Mouse (Mus musculus): ENCODE measurements around the gene Isx. TPM values are rescaled to one million over a fixed set of nuclear protein-coding genes. Genes with fewer than 3 reads are reported as not detected.

Isx gene
- 0.09 TPM in 1 of 2 replicates, not detected in the other for polyA plus RNA-seq (2016; fragmentation: Nextera tagmentation; extraction: Ambion mirVana)

DNA sequence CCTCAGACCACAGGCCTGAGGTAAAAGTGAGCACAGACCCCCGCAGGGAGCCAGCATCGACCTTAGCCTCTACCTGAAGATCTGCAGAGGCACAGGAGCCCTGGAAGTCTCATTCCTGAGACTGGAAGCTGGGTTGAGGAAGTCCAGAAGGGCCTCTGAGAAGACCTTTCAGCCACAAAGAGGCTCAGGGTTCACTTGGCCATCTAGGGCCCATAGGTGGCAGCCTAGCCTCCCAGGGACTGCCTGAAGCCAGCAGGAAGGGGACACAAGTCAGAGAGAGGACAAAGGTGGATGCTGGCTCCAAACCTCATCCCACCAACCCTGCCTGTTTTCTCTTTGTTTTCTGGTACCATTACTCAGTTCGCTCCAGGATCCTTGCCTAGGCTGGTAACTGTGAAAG is at the start of gene Isx:
Gene Isx, plus strand, starts transcription at position 234 of the 400 bp plus-strand sequence.
- Histone ChIP-seq H3K27me3 (ENCODE audit: insufficient read depth, poor library complexity, severe bottlenecking) (no peaks in the 10 kb centered on the region), H3K36me3 (no peaks in the 10 kb centered on the region), H3K4me3 (no peak within 1 kb of the TSS), H3K27ac (no peak within 1 kb of the TSS), H3K4me1 (peaks cover 8% of the 10 kb centered on the region; the same call in 1 of the 2 replicates), H3K9me3 (no peaks in the 10 kb centered on the region)
- WGBS, result 68% methylated on average over 3 of the region's 3 CpGs
- DNase-seq (ENCODE audit: low spot score), result no peak

GRCm38 (mm10) chr8:74827689-74828088 is 45.3 kb upstream of the Isx start:
- DNase-seq (ENCODE audit: low spot score), result peak; percentile 10
- H3K27ac ChIP-seq, result no peak overlapping the region

DNA sequence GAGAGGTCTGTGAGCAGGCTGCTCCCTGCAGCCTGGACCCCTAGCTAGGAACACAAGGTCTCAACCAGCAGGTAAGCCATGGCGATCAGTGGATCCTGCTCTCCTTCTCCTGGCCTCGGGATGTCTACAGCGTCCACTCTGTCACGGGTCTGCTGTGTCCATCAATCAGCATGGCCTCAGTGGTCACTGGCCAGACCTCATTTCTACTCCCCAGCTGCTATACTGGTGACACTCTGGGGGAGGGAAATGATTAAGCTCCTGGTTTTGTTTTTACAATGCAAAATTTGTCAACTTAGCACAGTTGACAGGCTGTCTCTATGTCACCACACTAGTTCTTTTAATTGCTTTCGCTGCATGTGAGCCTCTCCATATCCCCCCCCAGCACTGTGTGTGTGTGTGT is 41.7 kb upstream of the Isx start:
- no peaks in the 10 kb centered on the region for H3K27me3 ChIP-seq (ENCODE audit: insufficient read depth, poor library complexity, severe bottlenecking)
- no peaks in the 10 kb centered on the region for H3K4me1 ChIP-seq
- no peak overlapping the region for H3K4me3 ChIP-seq
- 57% methylated on average over 5 of the region's 5 CpGs for WGBS
- H3K36me3 ChIP-seq, result no peaks in the 10 kb centered on the region
- H3K27ac ChIP-seq, result no peak overlapping the region
- no peaks in the 10 kb centered on the region for H3K9me3 ChIP-seq
- peak; percentile 53 for DNase-seq (ENCODE audit: low spot score)

More at GRCm38 (mm10) chr8:74827689-74828088, 45.3 kb upstream of the Isx start:
- 0 out of 2 replicates have a peak, but pooled peaks cover 3% of the 10 kb centered on the region for H3K4me1 ChIP-seq
- no peaks in the 10 kb centered on the region for H3K27me3 ChIP-seq (ENCODE audit: insufficient read depth, poor library complexity, severe bottlenecking)
- H3K36me3 ChIP-seq, result no peaks in the 10 kb centered on the region
- no peaks in the 10 kb centered on the region for H3K9me3 ChIP-seq
- no peak overlapping the region for H3K4me3 ChIP-seq
- 78% methylated on average over 3 of the region's 3 CpGs for WGBS

GRCm38 (mm10) chr8:74834246-74834645 is 38.7 kb upstream of the Isx start:
- no peaks in the 10 kb centered on the region for H3K36me3 ChIP-seq
- no peaks in the 10 kb centered on the region for H3K4me1 ChIP-seq
- no peaks in the 10 kb centered on the region for H3K27me3 ChIP-seq (ENCODE audit: insufficient read depth, poor library complexity, severe bottlenecking)
- no peaks in the 10 kb centered on the region for H3K9me3 ChIP-seq
- WGBS, result 75% methylated on average over 1 of the region's 1 CpGs
- peak; percentile 56 for DNase-seq (ENCODE audit: low spot score)
- H3K27ac ChIP-seq, result no peak overlapping the region
- H3K4me3 ChIP-seq, result no peak overlapping the region

DNA sequence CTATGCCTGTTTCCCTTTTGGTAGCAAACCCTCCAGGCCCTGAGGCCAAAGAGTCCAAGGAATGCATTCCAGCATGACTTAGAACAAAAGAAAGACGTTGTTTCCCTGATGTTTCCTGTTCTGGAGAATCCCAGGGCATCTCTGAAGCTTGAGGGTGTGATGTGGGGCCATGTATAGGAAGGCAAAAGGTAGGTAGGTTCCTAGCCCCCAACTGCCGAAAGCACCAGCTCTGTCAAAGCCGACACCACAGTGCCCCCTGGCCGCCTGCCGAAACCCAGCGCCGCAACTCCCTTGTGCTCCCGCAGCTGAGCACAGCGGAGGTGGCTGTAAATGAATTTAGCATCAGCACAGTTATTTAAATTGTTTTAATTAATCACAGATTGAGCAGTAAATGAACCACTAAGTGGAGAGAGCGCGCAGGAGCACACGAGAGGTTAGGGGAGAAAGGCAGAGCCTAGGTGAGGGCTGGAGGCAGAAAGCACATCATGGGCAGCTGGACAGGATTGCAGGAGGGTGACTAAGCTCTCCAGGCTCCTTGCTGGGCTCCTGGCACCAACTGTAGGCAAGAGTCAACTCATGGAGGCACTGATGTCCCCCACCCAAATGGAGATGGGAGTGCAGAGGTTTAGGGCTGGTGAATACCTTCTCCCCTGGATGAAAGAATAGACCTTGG is 25.5 kb upstream of the Isx start:
- Histone ChIP-seq H3K4me1 (no peaks in the 10 kb centered on the region), H3K36me3 (no peaks in the 10 kb centered on the region), H3K4me3 (no peak overlapping the region), H3K27me3 (ENCODE audit: insufficient read depth, poor library complexity, severe bottlenecking) (no peaks in the 10 kb centered on the region), H3K9me3 (no peaks in the 10 kb centered on the region), H3K27ac (no peak overlapping the region)
- 20% methylated on average over 12 of the region's 12 CpGs for WGBS
- peak; percentile 74 for DNase-seq (ENCODE audit: low spot score)

GRCm38 (mm10) chr8:74848707-74849106 is 24.3 kb upstream of the Isx start:
- no peak for DNase-seq (ENCODE audit: low spot score)
- H3K9me3 ChIP-seq, result no peaks in the 10 kb centered on the region
- H3K4me1 ChIP-seq, result no peaks in the 10 kb centered on the region
- H3K36me3 ChIP-seq, result no peaks in the 10 kb centered on the region
- no peak overlapping the region for H3K4me3 ChIP-seq
- no peaks in the 10 kb centered on the region for H3K27me3 ChIP-seq (ENCODE audit: insufficient read depth, poor library complexity, severe bottlenecking)
- H3K27ac ChIP-seq, result no peak overlapping the region
- 89% methylated on average over 1 of the region's 1 CpGs for WGBS

- Histone ChIP-seq H3K9me3 (no peaks in the 10 kb centered on the region), H3K36me3 (no peaks in the 10 kb centered on the region), H3K27me3 (ENCODE audit: insufficient read depth, poor library complexity, severe bottlenecking) (no peaks in the 10 kb centered on the region), H3K4me3 (no peak overlapping the region), H3K27ac (no peak overlapping the region), H3K4me1 (no peaks in the 10 kb centered on the region)
- peak; percentile 42 for DNase-seq (ENCODE audit: low spot score)
Measured at GRCm38 (mm10) chr8:74850971-74851370, 22.0 kb upstream of the Isx start.

DNA sequence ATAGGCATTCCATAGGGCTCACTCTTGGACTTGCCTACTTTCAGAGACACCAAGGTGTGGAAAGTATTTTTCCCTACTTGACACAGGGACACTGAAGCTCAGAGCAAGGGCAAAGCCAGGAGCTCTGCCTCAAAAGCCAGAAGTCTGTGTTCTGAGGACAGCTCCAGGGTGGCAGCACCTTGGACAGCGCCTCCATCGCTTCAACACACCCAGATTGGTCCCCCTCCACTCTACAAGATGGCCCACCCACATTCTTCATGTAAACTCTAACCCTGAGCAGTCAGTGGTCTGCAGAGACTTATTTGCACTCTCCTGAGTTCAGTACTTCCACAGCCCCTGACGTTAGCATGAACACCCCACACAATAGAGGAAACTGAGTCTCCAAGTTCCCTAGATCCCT is 21.1 kb upstream of the Isx start:
- Histone ChIP-seq H3K27ac (no peak overlapping the region), H3K27me3 (ENCODE audit: insufficient read depth, poor library complexity, severe bottlenecking) (no peaks in the 10 kb centered on the region), H3K4me3 (no peak overlapping the region), H3K9me3 (no peaks in the 10 kb centered on the region), H3K4me1 (no peaks in the 10 kb centered on the region), H3K36me3 (no peaks in the 10 kb centered on the region)
- DNase-seq (ENCODE audit: low spot score), result peak; percentile 79
- 12% methylated on average over 3 of the region's 3 CpGs for WGBS

DNA sequence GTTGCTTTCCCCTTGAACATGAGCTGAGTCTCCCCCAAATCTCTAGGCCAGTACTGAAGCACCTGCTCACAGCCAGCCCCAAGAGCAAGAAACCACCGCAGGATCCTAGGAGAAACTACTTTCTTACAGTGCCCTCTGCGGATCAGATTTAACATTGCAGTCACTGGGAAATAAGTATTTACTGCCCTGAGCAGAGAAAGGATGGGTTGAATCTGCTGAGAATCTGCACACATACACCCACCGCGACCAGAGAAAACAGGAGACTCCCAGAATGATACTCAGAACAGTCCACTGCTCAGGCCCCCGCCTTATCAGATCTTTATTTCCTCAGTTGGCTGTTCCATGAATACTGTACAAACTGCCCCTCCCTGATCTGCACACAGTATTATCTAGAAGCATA is 19.5 kb upstream of the Isx start:
- Histone ChIP-seq H3K4me3 (no peak overlapping the region), H3K27me3 (ENCODE audit: insufficient read depth, poor library complexity, severe bottlenecking) (no peaks in the 10 kb centered on the region), H3K27ac (no peak overlapping the region), H3K9me3 (no peaks in the 10 kb centered on the region), H3K4me1 (no peaks in the 10 kb centered on the region), H3K36me3 (no peaks in the 10 kb centered on the region)
- 34% methylated on average over 5 of the region's 5 CpGs for WGBS
- DNase-seq (ENCODE audit: low spot score), result peak; percentile 58

GRCm38 (mm10) chr8:74854786-74855185 is 18.2 kb upstream of the Isx start:
- Histone ChIP-seq H3K36me3 (no peaks in the 10 kb centered on the region), H3K9me3 (no peaks in the 10 kb centered on the region), H3K4me1 (no peaks in the 10 kb centered on the region), H3K4me3 (no peak overlapping the region), H3K27me3 (ENCODE audit: insufficient read depth, poor library complexity, severe bottlenecking) (no peaks in the 10 kb centered on the region), H3K27ac (no peak overlapping the region)
- DNase-seq (ENCODE audit: low spot score), result peak; percentile 61
- 84% methylated on average over 4 of the region's 4 CpGs for WGBS

DNA sequence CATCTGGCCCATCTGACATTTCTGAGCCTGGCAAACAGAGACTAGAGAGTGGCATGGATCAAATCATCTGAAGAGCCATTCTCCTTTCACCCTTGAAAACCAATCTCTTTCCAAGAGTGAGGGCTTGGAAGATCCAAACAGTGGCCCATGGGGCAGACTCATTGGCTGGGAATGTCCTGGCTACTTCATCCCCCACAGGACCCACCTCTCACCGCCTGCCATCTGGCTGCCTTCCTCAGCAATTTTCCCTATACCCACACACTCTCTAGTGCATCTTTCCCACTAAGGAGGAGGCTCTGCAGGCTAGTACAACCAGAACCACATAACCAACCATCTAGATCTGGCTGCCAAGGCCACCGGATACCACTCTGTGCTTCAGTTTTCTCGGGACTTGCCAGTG is 17.6 kb upstream of the Isx start:
- no peaks in the 10 kb centered on the region for H3K9me3 ChIP-seq
- 76% methylated on average over 3 of the region's 3 CpGs for WGBS
- no peak overlapping the region for H3K27ac ChIP-seq
- H3K36me3 ChIP-seq, result no peaks in the 10 kb centered on the region
- no peak overlapping the region for H3K4me3 ChIP-seq
- no peaks in the 10 kb centered on the region for H3K27me3 ChIP-seq (ENCODE audit: insufficient read depth, poor library complexity, severe bottlenecking)
- DNase-seq (ENCODE audit: low spot score), result no peak
- H3K4me1 ChIP-seq, result no peaks in the 10 kb centered on the region

GRCm38 (mm10) chr8:74859241-74859640 is 13.7 kb upstream of the Isx start:
- no peaks in the 10 kb centered on the region for H3K4me1 ChIP-seq
- H3K4me3 ChIP-seq, result no peak overlapping the region
- no peaks in the 10 kb centered on the region for H3K9me3 ChIP-seq
- DNase-seq (ENCODE audit: low spot score), result no peak
- no peaks in the 10 kb centered on the region for H3K36me3 ChIP-seq
- H3K27ac ChIP-seq, result no peak overlapping the region
- 87% methylated on average over 4 of the region's 4 CpGs for WGBS
- H3K27me3 ChIP-seq (ENCODE audit: insufficient read depth, poor library complexity, severe bottlenecking), result no peaks in the 10 kb centered on the region

DNA sequence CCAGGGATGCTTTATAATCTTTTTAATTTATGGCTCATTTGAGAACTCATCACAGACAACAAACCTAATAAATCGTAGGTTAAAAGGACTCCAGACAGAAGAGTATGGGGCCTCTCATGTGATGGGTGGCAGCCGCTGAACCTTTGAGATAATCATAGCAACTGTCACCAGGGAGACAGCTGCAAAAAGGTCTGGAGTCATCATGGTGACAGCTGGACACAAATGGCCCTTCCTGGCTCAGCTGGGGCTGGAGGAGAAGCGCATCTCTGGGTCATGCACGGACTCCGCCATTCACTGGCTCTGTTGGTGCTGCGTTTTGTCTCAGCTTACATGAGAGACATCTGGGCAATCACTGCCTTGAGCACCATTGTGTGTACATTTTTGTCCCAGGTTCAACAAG is 12.5 kb upstream of the Isx start:
- WGBS, result 81% methylated on average over 6 of the region's 6 CpGs
- H3K27me3 ChIP-seq (ENCODE audit: insufficient read depth, poor library complexity, severe bottlenecking), result no peaks in the 10 kb centered on the region
- H3K27ac ChIP-seq, result no peak overlapping the region
- H3K36me3 ChIP-seq, result no peaks in the 10 kb centered on the region
- no peak for DNase-seq (ENCODE audit: low spot score)
- H3K4me3 ChIP-seq, result no peak overlapping the region
- H3K4me1 ChIP-seq, result no peaks in the 10 kb centered on the region
- H3K9me3 ChIP-seq, result no peaks in the 10 kb centered on the region

- Histone ChIP-seq H3K4me1 (no peaks in the 10 kb centered on the region), H3K4me3 (no peak overlapping the region), H3K27me3 (ENCODE audit: insufficient read depth, poor library complexity, severe bottlenecking) (no peaks in the 10 kb centered on the region), H3K36me3 (no peaks in the 10 kb centered on the region), H3K9me3 (no peaks in the 10 kb centered on the region), H3K27ac (no peak overlapping the region)
- WGBS, result 80% methylated on average over 2 of the region's 2 CpGs
- no peak for DNase-seq (ENCODE audit: low spot score)
Measured at GRCm38 (mm10) chr8:74862598-74862997, 10.4 kb upstream of the Isx start.
